Mouse (Mus musculus) liver, postnatal 0 days (tissue): Measurements from ENCODE around the gene Baiap2l2.

Experiments
- CTCF ChIP-seq: sonication (generic); IDR thresholded peaks from 2 replicates; pipeline ENCODE4 v1.5.1; 2016; ENCODE audit warnings: antibody characterized with exemption, low read depth
- EP300 ChIP-seq: IDR thresholded peaks from 2 replicates; pipeline ENCODE4 v1.6.1; 2016; ENCODE audit warnings: antibody characterized with exemption, low read depth, mild to moderate bottlenecking

GRCm38 (mm10) chr15:79252580-79252979 lies 32.8 kb downstream of the Baiap2l2 start:
- TF ChIP-seq CTCF (no peak), EP300 (no peak)
